Mouse (Mus musculus) olfactory bulb, adult 2 months (tissue): Measurements from ENCODE around the gene Mcoln3. TPM values are rescaled to one million over a fixed set of nuclear protein-coding genes. Genes with fewer than 3 reads are reported as not detected.

Experiments
- H3K27ac ChIP-seq: fragments of 200-500 bp; 2 replicates; pipeline ENCODE4 v1.5.1; 2012; ENCODE audit warnings: low read depth, low read length; ENCODE audit not compliant: insufficient read depth
- H3K4me1 ChIP-seq: fragments of 200-500 bp; 2 replicates; pipeline ENCODE4 v1.6.1; 2012; ENCODE audit warnings: low read length; ENCODE audit not compliant: control insufficient read depth, insufficient read depth
- H3K4me3 ChIP-seq: fragments of 200-500 bp; 2 replicates; pipeline ENCODE4 v1.5.1; 2012; ENCODE audit warnings: mild to moderate bottlenecking, low read depth, low read length, moderate library complexity; ENCODE audit not compliant: insufficient read depth
- CTCF ChIP-seq: fragments of 200-500 bp; IDR thresholded peaks from 2 replicates; pipeline ENCODE4 v1.5.1; 2012; ENCODE audit warnings: low read depth, mild to moderate bottlenecking, low read length, moderate library complexity; ENCODE audit not compliant: insufficient read depth
- POLR2A ChIP-seq: fragments of 200-500 bp; IDR thresholded peaks from 2 replicates; pipeline ENCODE4 v1.6.1; 2012; ENCODE audit warnings: mild to moderate bottlenecking, low read depth, low read length, moderate library complexity; ENCODE audit not compliant: insufficient read depth
- WGBS: fragments of 180-500 bp; shearing (Covaris S2); methylation state at CpG from one replicate; pipeline ENCODE4 v1.1.7; 2018; 5-methylcytosine and 5-hydroxymethylcytosine counted together
- polyA plus RNA-seq: library from polyadenylated mRNA; stranded (reverse); fragments of >200 nt; gene quantifications from 2 replicates; pipeline ENCODE4 v1.2.4, GENCODE M21; 2012; ENCODE audit warnings: low replicate concordance; ENCODE audit not compliant: missing spikeins, insufficient read depth, insufficient read length

Mcoln3 gene
- polyA plus RNA-seq: not detected in 2 replicates

- WGBS: 18% methylated on average over 35 of the region's 35 CpGs
- TF ChIP-seq POLR2A (no peak), CTCF (no peak)
- Histone ChIP-seq H3K27ac (no peak within 1 kb of the TSS), H3K4me3 (no peak within 1 kb of the TSS), H3K4me1 (no peaks in the 10 kb centered on the region)
Observed at GRCm38 (mm10) chr3:146117258-146117996, at the start of gene Mcoln3. Gene Mcoln3, plus strand, starts transcription at chr3:146117450.

- Histone ChIP-seq H3K4me1 (no peaks in the 10 kb centered on the region), H3K27ac (no peak overlapping the region), H3K4me3 (no peak overlapping the region)
- TF ChIP-seq POLR2A: no peak
- TF ChIP-seq CTCF: no peak
- 43% methylated on average over 4 of the region's 4 CpGs for WGBS
Observed at GRCm38 (mm10) chr3:146069276-146069675, 48.0 kb upstream of the Mcoln3 start.

- H3K27ac ChIP-seq: no peak overlapping the region
- no peaks in the 10 kb centered on the region for H3K4me1 ChIP-seq
- no peak for TF ChIP-seq POLR2A
- TF ChIP-seq CTCF: no peak
- no peak overlapping the region for H3K4me3 ChIP-seq
- 62% methylated on average over 7 of the region's 7 CpGs for WGBS
Observed at GRCm38 (mm10) chr3:146072780-146073179, 44.5 kb upstream of the Mcoln3 start.

GRCm38 (mm10) chr3:146080241-146080640, 37.0 kb upstream of the Mcoln3 start:
- H3K27ac ChIP-seq: no peak overlapping the region
- 89% methylated on average over 12 of the region's 12 CpGs for WGBS
- no peak for TF ChIP-seq POLR2A
- no peak for TF ChIP-seq CTCF
- no peak overlapping the region for H3K4me3 ChIP-seq
- no peaks in the 10 kb centered on the region for H3K4me1 ChIP-seq

GRCm38 (mm10) chr3:146090988-146091657, 26.1 kb upstream of the Mcoln3 start:
- no peaks in the 10 kb centered on the region for H3K4me1 ChIP-seq
- 89% methylated on average over 13 of the region's 13 CpGs for WGBS

GRCm38 (mm10) chr3:146095066-146095465, 22.2 kb upstream of the Mcoln3 start:
- 88% methylated on average over 10 of the region's 10 CpGs for WGBS
- Histone ChIP-seq H3K4me1 (no peaks in the 10 kb centered on the region), H3K27ac (no peak overlapping the region), H3K4me3 (no peak overlapping the region)
- TF ChIP-seq CTCF: no peak
- no peak for TF ChIP-seq POLR2A

More at GRCm38 (mm10) chr3:146090988-146091657, 26.1 kb upstream of the Mcoln3 start:
- Histone ChIP-seq H3K4me3 (no peak overlapping the region), H3K27ac (no peak overlapping the region)
- TF ChIP-seq POLR2A (no peak), CTCF (no peak)

GRCm38 (mm10) chr3:146096986-146097385, 20.3 kb upstream of the Mcoln3 start:
- WGBS: 94% methylated on average over 7 of the region's 7 CpGs
- Histone ChIP-seq H3K4me1 (no peaks in the 10 kb centered on the region), H3K27ac (no peak overlapping the region), H3K4me3 (no peak overlapping the region)
- TF ChIP-seq CTCF (no peak), POLR2A (no peak)

- Histone ChIP-seq H3K4me1 (no peaks in the 10 kb centered on the region), H3K4me3 (no peak overlapping the region), H3K27ac (no peak overlapping the region)
- 88% methylated on average over 4 of the region's 4 CpGs for WGBS
- TF ChIP-seq POLR2A (no peak), CTCF (no peak)
Observed at GRCm38 (mm10) chr3:146097861-146098260, 19.4 kb upstream of the Mcoln3 start.

GRCm38 (mm10) chr3:146099925-146100324, 17.3 kb upstream of the Mcoln3 start:
- H3K4me1 ChIP-seq: no peaks in the 10 kb centered on the region
- TF ChIP-seq POLR2A: no peak
- no peak for TF ChIP-seq CTCF
- no peak overlapping the region for H3K27ac ChIP-seq
- no peak overlapping the region for H3K4me3 ChIP-seq
